Mouse (Mus musculus): ENCODE measurements around the gene Hoxb4. TPM values are rescaled to one million over a fixed set of nuclear protein-coding genes. Genes with fewer than 3 reads are reported as not detected.

Gene Hoxb4
- polyA plus RNA-seq, 1 experiment from 2014 or later: 3.3 TPM

GRCm38 (mm10) chr11:96284041-96284749, 33.9 kb upstream of the Hoxb4 start:
- peak overlapping the region; percentile 83 for H3K27ac ChIP-seq (ENCODE audit: low read depth, low read length)
- ATAC-seq: no peak; the same call in 1 of the 2 replicates
- peak overlapping the region; percentile 59 for H3K9ac ChIP-seq (ENCODE audit: low read depth, low read length)
- H3K36me3 ChIP-seq (ENCODE audit: control insufficient read depth, insufficient read depth, low read length): no peaks in the 10 kb centered on the region
- H3K27me3 ChIP-seq (replicated peaks; ENCODE audit: control insufficient read depth, insufficient read depth, low read length): peaks cover 64% of the 10 kb centered on the region
- peaks cover 2% of the 10 kb centered on the region; the same call in 1 of the 2 replicates for H3K4me1 ChIP-seq (ENCODE audit: control insufficient read depth, insufficient read depth, low read depth, low read length)
- peaks cover 3% of the 10 kb centered on the region; the same call in 1 of the 2 replicates for H3K9me3 ChIP-seq (ENCODE audit: control insufficient read depth, low read length)
- under 1% methylated on average over 47 of the region's 49 CpGs for WGBS
- peak overlapping the region; percentile 43 for H3K4me3 ChIP-seq (ENCODE audit: low read length)
- H3K4me2 ChIP-seq (ENCODE audit: low read length): peak overlapping the region; percentile 52

GRCm38 (mm10) chr11:96284774-96285734, 33.0 kb upstream of the Hoxb4 start:
- Histone ChIP-seq H3K9me3 (ENCODE audit: control insufficient read depth, low read length) (peaks cover 3% of the 10 kb centered on the region; the same call in 1 of the 2 replicates), H3K36me3 (ENCODE audit: control insufficient read depth, insufficient read depth, low read length) (no peaks in the 10 kb centered on the region), H3K4me3 (ENCODE audit: low read length) (peak overlapping the region; percentile 43), H3K27me3 (replicated peaks; ENCODE audit: control insufficient read depth, insufficient read depth, low read length) (peaks cover 66% of the 10 kb centered on the region), H3K4me2 (ENCODE audit: low read length) (peak overlapping the region; percentile 52), H3K9ac (ENCODE audit: low read depth, low read length) (peak overlapping the region; percentile 59), H3K4me1 (ENCODE audit: control insufficient read depth, insufficient read depth, low read depth, low read length) (peaks cover 2% of the 10 kb centered on the region; the same call in 1 of the 2 replicates), H3K27ac (ENCODE audit: low read depth, low read length) (peak overlapping the region; percentile 83)
- peak; percentile 70 for ATAC-seq
- 1% methylated on average over 33 of the region's 37 CpGs for WGBS

- H3K36me3 ChIP-seq (ENCODE audit: control insufficient read depth, insufficient read depth, low read length): no peaks in the 10 kb centered on the region
- peak within 1 kb of the TSS; percentile 80 for H3K27ac ChIP-seq (ENCODE audit: low read depth, low read length)
- peak within 1 kb of the TSS; percentile 49 for H3K4me2 ChIP-seq (ENCODE audit: low read length)
- H3K27me3 ChIP-seq (replicated peaks; ENCODE audit: control insufficient read depth, insufficient read depth, low read length): peaks cover 60% of the 10 kb centered on the region
- 1% methylated on average over 43 of the region's 43 CpGs for WGBS
- ATAC-seq: no peak
- H3K4me3 ChIP-seq (ENCODE audit: low read length): peak within 1 kb of the TSS; percentile 43
- H3K9me3 ChIP-seq (ENCODE audit: control insufficient read depth, low read length): peaks cover 3% of the 10 kb centered on the region; the same call in 1 of the 2 replicates
- peaks cover 2% of the 10 kb centered on the region; the same call in 1 of the 2 replicates for H3K4me1 ChIP-seq (ENCODE audit: control insufficient read depth, insufficient read depth, low read depth, low read length)
- peak within 1 kb of the TSS; percentile 60 for H3K9ac ChIP-seq (ENCODE audit: low read depth, low read length)
These were observed 32.0 kb upstream of the Hoxb4 start, which contains the start of gene Hoxb7 for GRCm38 (mm10) chr11:96285771-96286738. Gene Hoxb7 (plus strand): TSS chr11:96286623.

- Histone ChIP-seq H3K4me1 (ENCODE audit: control insufficient read depth, insufficient read depth, low read depth, low read length) (peaks cover 2% of the 10 kb centered on the region; the same call in 1 of the 2 replicates), H3K4me3 (ENCODE audit: low read length) (peak overlapping the region; percentile 43), H3K9ac (ENCODE audit: low read depth, low read length) (peak overlapping the region; percentile 60), H3K4me2 (ENCODE audit: low read length) (peak overlapping the region; percentile 49), H3K27me3 (replicated peaks; ENCODE audit: control insufficient read depth, insufficient read depth, low read length) (peaks cover 57% of the 10 kb centered on the region), H3K36me3 (ENCODE audit: control insufficient read depth, insufficient read depth, low read length) (no peaks in the 10 kb centered on the region), H3K27ac (ENCODE audit: low read depth, low read length) (peak overlapping the region; percentile 80), H3K9me3 (ENCODE audit: control insufficient read depth, low read length) (peaks cover 3% of the 10 kb centered on the region; the same call in 1 of the 2 replicates)
- 2% methylated on average over 55 of the region's 55 CpGs for WGBS
- ATAC-seq: no peak
These were observed 31.2 kb upstream of the Hoxb4 start for GRCm38 (mm10) chr11:96286739-96287385.

GRCm38 (mm10) chr11:96287411-96287810, 30.7 kb upstream of the Hoxb4 start:
- 0 out of 2 replicates have a peak, but pooled peaks have one; percentile 35 for ATAC-seq
- peaks cover 3% of the 10 kb centered on the region; the same call in 1 of the 2 replicates for H3K9me3 ChIP-seq (ENCODE audit: control insufficient read depth, low read length)
- H3K4me3 ChIP-seq (ENCODE audit: low read length): peak overlapping the region; percentile 43
- H3K4me1 ChIP-seq (ENCODE audit: control insufficient read depth, insufficient read depth, low read depth, low read length): peaks cover 2% of the 10 kb centered on the region; the same call in 1 of the 2 replicates
- H3K27me3 ChIP-seq (replicated peaks; ENCODE audit: control insufficient read depth, insufficient read depth, low read length): peaks cover 57% of the 10 kb centered on the region
- H3K4me2 ChIP-seq (ENCODE audit: low read length): peak overlapping the region; percentile 49
- under 1% methylated on average over 9 of the region's 9 CpGs for WGBS
- H3K9ac ChIP-seq (ENCODE audit: low read depth, low read length): peak overlapping the region; percentile 60; the same call in 1 of the 2 replicates
- peak overlapping the region; percentile 80 for H3K27ac ChIP-seq (ENCODE audit: low read depth, low read length)
- H3K36me3 ChIP-seq (ENCODE audit: control insufficient read depth, insufficient read depth, low read length): no peaks in the 10 kb centered on the region

- Histone ChIP-seq H3K27ac (ENCODE audit: low read depth, low read length) (no peak overlapping the region), H3K27me3 (replicated peaks; ENCODE audit: control insufficient read depth, insufficient read depth, low read length) (peaks cover 57% of the 10 kb centered on the region)
- no peak for ATAC-seq
These were observed 29.4 kb upstream of the Hoxb4 start for GRCm38 (mm10) chr11:96288455-96289221.

GRCm38 (mm10) chr11:96289293-96289692, 28.8 kb upstream of the Hoxb4 start:
- ATAC-seq: no peak
- peak overlapping the region; percentile 4; the same call in 1 of the 2 replicates for H3K4me3 ChIP-seq (ENCODE audit: low read length)
- peaks cover 59% of the 10 kb centered on the region for H3K27me3 ChIP-seq (replicated peaks; ENCODE audit: control insufficient read depth, insufficient read depth, low read length)
- H3K9ac ChIP-seq (ENCODE audit: low read depth, low read length): no peak overlapping the region
- WGBS: 6% methylated on average over 21 of the region's 21 CpGs
- no peaks in the 10 kb centered on the region for H3K36me3 ChIP-seq (ENCODE audit: control insufficient read depth, insufficient read depth, low read length)
- peak overlapping the region; percentile 34 for H3K4me2 ChIP-seq (ENCODE audit: low read length)
- peaks cover 3% of the 10 kb centered on the region; the same call in 1 of the 2 replicates for H3K9me3 ChIP-seq (ENCODE audit: control insufficient read depth, low read length)
- peak overlapping the region; percentile 23; the same call in 1 of the 2 replicates for H3K27ac ChIP-seq (ENCODE audit: low read depth, low read length)
- peaks cover 1% of the 10 kb centered on the region; the same call in 1 of the 2 replicates for H3K4me1 ChIP-seq (ENCODE audit: control insufficient read depth, insufficient read depth, low read depth, low read length)

More at GRCm38 (mm10) chr11:96288455-96289221, 29.4 kb upstream of the Hoxb4 start:
- Histone ChIP-seq H3K36me3 (ENCODE audit: control insufficient read depth, insufficient read depth, low read length) (no peaks in the 10 kb centered on the region), H3K4me2 (ENCODE audit: low read length) (peak overlapping the region; percentile 49), H3K4me3 (ENCODE audit: low read length) (no peak overlapping the region), H3K9me3 (ENCODE audit: control insufficient read depth, low read length) (peaks cover 3% of the 10 kb centered on the region; the same call in 1 of the 2 replicates), H3K9ac (ENCODE audit: low read depth, low read length) (no peak overlapping the region), H3K4me1 (ENCODE audit: control insufficient read depth, insufficient read depth, low read depth, low read length) (peaks cover 2% of the 10 kb centered on the region; the same call in 1 of the 2 replicates)
- 3% methylated on average over 1 of the region's 1 CpGs for WGBS
